Mouse (Mus musculus): ENCODE measurements around the gene Nrarp. TPM values are rescaled to one million over a fixed set of nuclear protein-coding genes. Genes with fewer than 3 reads are reported as not detected.

Nrarp gene
- total RNA-seq (2023), result 1 to 10 TPM; 2.8 to 5.0 TPM

DNA sequence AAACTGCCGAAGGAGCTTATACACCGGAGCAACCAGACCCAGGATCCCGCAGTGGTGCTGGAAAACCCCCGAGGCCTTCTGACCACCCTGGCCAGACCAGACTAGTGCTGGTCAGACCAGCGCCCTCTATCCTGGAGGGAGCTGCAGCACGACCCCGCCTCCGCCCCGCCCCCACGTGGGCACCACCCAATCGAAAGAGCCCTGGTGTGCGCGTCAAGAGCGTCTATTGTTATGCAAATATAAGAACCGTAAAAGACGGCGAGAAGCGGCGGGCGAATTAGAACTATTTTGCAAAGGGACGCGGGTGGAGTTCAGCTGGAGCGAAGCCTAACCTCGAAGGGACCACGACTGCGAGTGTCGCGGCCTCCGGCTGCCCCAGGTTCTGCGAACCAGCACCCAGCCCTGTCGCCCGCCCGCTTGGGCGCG lies at the start of gene Nrarp:
Nrarp (plus strand) TSS at position 281 of the 426 bp plus-strand sequence.

DNA sequence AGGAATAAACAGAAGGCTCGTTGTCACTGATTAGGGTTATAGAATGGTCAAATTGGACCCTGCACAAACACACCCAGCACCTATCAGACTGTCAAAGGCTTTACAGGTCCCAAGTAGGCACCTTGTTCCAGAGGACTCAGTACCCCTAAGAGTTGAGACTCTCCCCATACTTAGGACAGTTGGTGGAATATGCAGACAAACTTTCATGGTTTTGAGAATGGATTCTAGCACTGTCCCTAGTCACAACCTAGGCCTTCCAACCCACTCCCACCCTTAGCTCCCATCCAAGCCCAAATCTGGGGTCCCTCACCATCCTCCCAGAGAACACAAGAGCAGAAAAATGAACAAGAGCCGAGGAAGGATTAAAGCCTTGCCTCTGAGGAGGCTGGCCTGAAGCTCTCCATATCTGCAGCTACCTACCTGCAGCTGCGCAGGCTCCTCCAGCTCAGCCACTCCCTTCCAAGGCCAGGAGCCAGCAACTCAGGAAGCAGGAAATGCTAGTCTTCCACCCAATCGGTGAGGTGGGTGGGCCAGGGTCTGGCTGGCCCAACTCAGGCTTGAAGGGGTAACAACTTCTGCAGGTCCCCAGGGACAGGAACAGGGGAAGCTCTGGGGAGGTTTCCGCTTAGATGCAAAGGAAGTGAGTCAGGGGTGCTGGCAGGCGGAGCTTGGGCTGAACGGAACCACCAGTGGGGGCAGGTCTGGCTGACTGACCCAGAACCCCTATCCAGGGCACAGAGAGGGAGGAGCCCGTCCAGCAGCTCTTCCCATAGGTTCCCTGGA lies 15.8 kb downstream of the Nrarp start, which contains the start of gene Tor4a:
Tor4a (minus strand) TSS at position 715 of the 783 bp plus-strand sequence.

DNA sequence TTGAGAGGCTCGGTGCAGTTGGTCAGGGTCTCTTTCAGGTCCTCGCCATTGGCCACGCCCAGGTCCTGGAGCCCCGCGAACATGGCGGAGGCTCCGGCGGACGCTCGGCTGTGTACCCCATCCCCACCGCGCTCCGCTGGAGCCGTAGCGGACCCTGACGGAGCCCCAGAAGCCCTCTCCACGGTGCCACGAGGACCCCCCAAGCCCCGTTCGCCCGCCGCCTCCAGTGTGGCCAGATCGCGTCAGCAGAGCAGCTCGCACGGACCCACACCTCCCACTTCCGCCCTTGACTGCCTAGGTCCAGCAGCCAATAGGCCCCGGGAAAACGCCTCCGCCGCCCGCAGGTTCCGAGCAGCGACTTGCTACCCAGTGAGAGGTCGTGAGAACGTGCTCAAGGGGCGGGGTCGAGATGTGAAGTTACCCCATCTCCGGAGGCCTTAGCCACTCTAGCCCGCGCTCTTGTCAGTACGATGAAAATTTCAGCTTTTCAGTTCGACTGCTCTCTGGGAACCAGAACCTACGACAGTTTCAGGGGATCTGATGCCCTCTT lies 30.6 kb downstream of the Nrarp start, which contains the start of gene Nelfb:
Nelfb (minus strand) TSS at position 369 of the 550 bp plus-strand sequence.

DNA sequence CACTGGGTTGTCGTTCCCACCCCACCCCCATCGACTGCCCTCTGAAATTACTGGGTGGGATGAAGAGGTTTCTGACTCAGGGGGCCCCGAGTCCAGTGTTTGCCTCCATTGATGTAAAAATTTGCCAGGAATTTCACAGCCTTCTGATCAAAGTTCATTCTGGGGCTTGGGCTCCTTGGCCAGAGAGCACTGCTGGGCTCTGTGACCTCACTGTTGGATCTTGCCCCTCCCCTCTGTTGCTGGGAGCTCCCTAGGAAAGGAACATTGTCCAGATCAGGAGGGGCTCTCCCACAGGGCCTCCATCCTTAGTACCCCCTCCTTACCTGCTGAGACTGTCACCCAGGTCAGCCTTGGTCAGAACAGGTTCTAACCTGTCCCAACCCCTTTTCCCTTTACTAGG lies 33.9 kb downstream of the Nrarp start, which contains the start of gene Stpg3:
Stpg3 (minus strand) TSS at position 194 of the 400 bp plus-strand sequence.

DNA sequence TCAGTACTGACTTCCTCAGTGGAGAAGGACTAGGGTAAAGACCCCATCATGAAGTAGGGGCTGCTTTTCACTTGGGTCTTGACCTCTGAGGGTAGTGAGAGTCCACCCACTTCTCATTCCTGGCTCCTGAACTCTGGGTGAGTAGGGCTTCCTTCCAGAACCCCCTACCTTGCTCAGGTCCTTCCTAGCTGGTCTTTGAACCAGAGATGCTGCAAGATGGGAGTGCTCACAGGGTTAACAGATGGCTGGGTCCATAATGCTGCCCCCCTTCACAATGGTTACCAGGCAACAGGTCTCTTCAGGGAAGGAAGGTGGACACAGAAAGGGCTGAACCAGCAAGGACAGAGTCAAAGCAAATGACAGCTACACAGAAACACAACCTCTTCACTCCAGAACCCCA lies 37.9 kb downstream of the Nrarp start, which contains the start of gene Fam166a:
Fam166a (plus strand) TSS at position 301 of the 400 bp plus-strand sequence.

DNA sequence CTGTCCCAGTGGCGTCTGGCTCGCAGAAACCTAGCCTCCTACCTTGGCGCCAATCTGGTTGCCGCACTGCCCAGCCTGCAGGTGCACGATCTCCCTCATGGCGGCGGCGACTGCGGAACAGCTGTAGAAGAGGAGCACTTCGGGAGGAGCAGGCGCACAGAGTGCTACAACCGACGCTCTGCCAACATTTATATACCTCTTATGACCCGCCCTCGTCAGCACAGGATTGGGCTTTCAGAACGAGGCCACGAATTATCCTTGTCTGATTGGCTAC lies 43.9 kb downstream of the Nrarp start, which contains the start of gene Tubb4b:
Tubb4b (minus strand) TSS at position 211 of the 274 bp plus-strand sequence.

Other genes with a start within 250 kb of the Nrarp start
- 100 to 1,000 TPM; 136 to 155 TPM for gene Arrdc1, start 245.5 kb upstream of the Nrarp start, total RNA-seq (2023)
- gene Zmynd19, start 231.0 kb upstream of the Nrarp start, total RNA-seq (2023), result 10 to 100 TPM; 20.5 to 26.3 TPM
- gene Dph7, start 218.4 kb upstream of the Nrarp start, total RNA-seq (2023), result 10 to 100 TPM; 17.4 to 20.0 TPM
- gene Mrpl41, start 205.7 kb upstream of the Nrarp start, total RNA-seq (2023), result 10 to 100 TPM; 25.7 to 26.7 TPM
- gene Pnpla7, start 204.7 kb upstream of the Nrarp start, total RNA-seq (2023), result 100 to 1,000 TPM; 165 to 168 TPM
- gene Nsmf, start 126.4 kb upstream of the Nrarp start, total RNA-seq (2023), result 10 to 100 TPM; 26.3 to 27.9 TPM
- not detected for gene Entpd8, start 100.5 kb upstream of the Nrarp start, total RNA-seq (2023)
- under 1 TPM; 0.35 to 0.71 TPM for gene Noxa1, start 85.6 kb upstream of the Nrarp start, total RNA-seq (2023)
- gene Tor4a, start 16.1 kb downstream of the Nrarp start, total RNA-seq (2023), result 10 to 100 TPM; 35.7 to 39.1 TPM
- gene Nelfb, start 30.7 kb downstream of the Nrarp start, total RNA-seq (2023), result 10 to 100 TPM; 74.8 to 89.9 TPM
- gene Stpg3, start 33.9 kb downstream of the Nrarp start, total RNA-seq (2023), result under 1 TPM in 1 of 2 experiments, not detected in 1; 0.50 TPM
- gene Fam166a, start 38.0 kb downstream of the Nrarp start, total RNA-seq (2023), result not detected
- gene Tubb4b, start 43.9 kb downstream of the Nrarp start, total RNA-seq (2023), result 100 to 1,000 TPM; 122 to 138 TPM
- gene Slc34a3, start 53.6 kb downstream of the Nrarp start, total RNA-seq (2023), result not detected
- gene Rnf224, start 56.0 kb downstream of the Nrarp start, total RNA-seq (2023), result not detected
- 1 to 10 TPM in 1 of 2 experiments, under 1 TPM in 1; 0.82 to 1.4 TPM for gene Rnf208, start 61.5 kb downstream of the Nrarp start, total RNA-seq (2023)
- gene Cysrt1, start 61.7 kb downstream of the Nrarp start, total RNA-seq (2023), result not detected
- gene AL732309.1, start 66.1 kb downstream of the Nrarp start, total RNA-seq (2023), result 10 to 100 TPM in 1 of 2 experiments, 1 to 10 TPM in 1; 9.0 to 11.1 TPM
- gene Tmem203, start 74.7 kb downstream of the Nrarp start, total RNA-seq (2023), result 10 to 100 TPM; 16.7 to 17.9 TPM
- gene Tprn, start 81.9 kb downstream of the Nrarp start, total RNA-seq (2023), result 10 to 100 TPM; 15.9 to 22.1 TPM
- 10 to 100 TPM; 43.8 to 45.5 TPM for gene Ssna1, start 91.7 kb downstream of the Nrarp start, total RNA-seq (2023)
- gene Anapc2, start 91.7 kb downstream of the Nrarp start, total RNA-seq (2023), result 100 to 1,000 TPM; 108 to 110 TPM
- gene Tmem210, start 107.4 kb downstream of the Nrarp start, total RNA-seq (2023), result not detected
- gene Lrrc26, start 109.2 kb downstream of the Nrarp start, total RNA-seq (2023), result not detected
- gene Grin1, start 138.4 kb downstream of the Nrarp start, total RNA-seq (2023), result not detected
- 10 to 100 TPM; 46.4 to 46.6 TPM for gene Man1b1, start 151.6 kb downstream of the Nrarp start, total RNA-seq (2023)
- 10 to 100 TPM; 10.7 to 22.7 TPM for gene Dpp7, start 175.6 kb downstream of the Nrarp start, total RNA-seq (2023)
- 10 to 100 TPM in 1 of 2 experiments, 1 to 10 TPM in 1; 8.9 to 12.4 TPM for gene Uap1l1, start 184.9 kb downstream of the Nrarp start, total RNA-seq (2023)
- 1 to 10 TPM in 1 of 2 experiments, under 1 TPM in 1; 0.39 to 2.7 TPM for gene Sapcd2, start 191.6 kb downstream of the Nrarp start, total RNA-seq (2023)
- gene Entpd2, start 215.1 kb downstream of the Nrarp start, total RNA-seq (2023), result not detected
- 1 to 10 TPM; 3.3 to 3.8 TPM for gene Npdc1, start 218.6 kb downstream of the Nrarp start, total RNA-seq (2023)
- gene Fut7, start 242.5 kb downstream of the Nrarp start, total RNA-seq (2023), result under 1 TPM; 0.39 to 0.73 TPM
- gene Abca2, start 247.9 kb downstream of the Nrarp start, total RNA-seq (2023), result 10 to 100 TPM; 82.9 to 83.2 TPM